Mouse (Mus musculus) retina, postnatal 7 days (tissue): ENCODE results near the gene Acat2.
"Not testable (repeated sequence)": the region's sequence is repeated elsewhere in the genome, so short reads cannot be mapped to it uniquely, and the experiment has no call there.

ENCODE experiments used
- DNase-seq: peaks from one replicate; pipeline ENCODE4 v3.0.0-alpha.2; 2012; ENCODE audit warnings: low read depth, low spot score

Acat2 gene

DNA sequence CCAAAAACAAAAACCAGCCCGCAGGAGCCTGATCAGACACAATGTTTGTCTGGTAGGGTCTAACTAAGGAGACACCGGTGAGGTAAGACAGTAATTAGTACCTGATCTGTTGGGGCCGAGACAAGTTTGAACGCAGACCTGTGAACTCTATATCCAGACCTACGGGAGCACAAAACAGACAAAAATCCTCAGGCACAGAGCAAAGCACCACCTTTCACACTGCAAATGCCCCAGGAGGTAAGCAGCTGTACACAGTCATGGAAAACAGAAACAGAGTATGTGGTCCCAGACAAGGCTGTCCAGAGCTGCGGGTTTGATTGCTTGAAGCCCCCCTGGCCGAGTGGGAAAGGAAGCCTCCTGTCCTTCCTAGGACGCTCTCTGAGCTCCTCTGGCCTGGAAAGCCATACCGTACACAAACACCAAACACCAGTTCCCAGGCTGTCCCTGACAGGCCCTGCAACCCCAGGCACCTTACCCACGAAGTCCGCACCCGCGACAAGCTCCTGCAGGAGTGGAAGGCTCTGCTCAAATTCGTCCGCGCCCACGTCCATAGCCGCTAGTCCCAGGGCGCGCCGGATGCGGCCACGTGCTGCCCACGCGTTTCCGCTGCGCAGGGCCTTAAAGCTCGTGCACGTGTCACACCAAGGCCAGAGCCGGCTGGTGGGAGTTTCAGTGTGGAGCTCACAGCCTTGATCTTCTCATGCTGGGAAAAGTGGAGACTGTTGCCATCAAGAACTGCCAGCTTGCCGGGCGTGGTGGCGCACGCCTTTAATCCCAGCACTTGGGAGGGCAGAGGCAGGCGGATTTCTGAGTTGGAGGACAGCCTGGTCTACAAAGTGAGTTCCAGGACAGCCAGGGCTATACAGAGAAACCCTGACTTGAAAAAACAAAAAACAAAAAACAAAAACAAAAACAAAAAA lies 50.9 kb downstream of the Acat2 start, which contains the start of gene Pnldc1:
Gene Pnldc1, minus strand, starts transcription at position 870 of the 920 bp plus-strand sequence.
- DNase-seq: no peak

DNA sequence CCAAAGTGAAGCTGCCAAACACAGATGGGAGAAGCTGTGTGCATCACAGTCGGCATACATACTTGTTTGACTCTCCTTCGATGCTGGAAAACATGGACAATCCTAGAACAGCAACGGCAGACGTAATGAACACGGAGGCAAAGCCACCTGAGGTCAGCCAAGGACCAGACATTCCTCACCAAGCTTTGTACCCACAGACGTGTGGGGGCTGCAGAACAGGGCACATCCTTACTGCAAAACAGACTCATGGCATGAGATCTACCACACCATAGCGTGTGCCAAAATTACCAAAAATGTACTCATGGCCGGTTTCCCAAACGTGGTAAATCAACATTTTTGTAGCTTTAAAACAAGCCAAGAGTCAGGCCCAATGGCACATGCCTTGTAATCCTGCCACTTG lies 54.1 kb downstream of the Acat2 start:
- no peak for DNase-seq

DNA sequence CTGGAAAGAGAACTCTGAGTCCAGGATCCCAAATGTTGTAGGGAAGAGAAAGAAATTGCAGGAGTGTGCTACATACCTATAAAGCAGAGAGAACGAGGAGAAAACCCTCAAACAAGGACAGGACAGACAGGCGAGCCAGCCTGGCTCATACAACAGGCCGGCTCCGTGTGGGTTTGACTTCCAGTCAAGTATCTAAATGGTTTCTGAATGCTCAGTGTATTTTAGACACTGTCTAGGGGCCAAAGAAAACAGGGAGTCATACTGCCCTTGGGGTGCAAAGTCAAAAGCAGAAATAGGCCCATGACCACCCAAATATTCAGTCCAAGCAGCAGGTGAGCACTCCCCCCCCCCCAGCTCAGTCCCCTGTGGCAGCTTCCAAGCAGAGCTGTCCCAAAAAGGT lies 54.7 kb downstream of the Acat2 start:
- DNase-seq: no peak

DNA sequence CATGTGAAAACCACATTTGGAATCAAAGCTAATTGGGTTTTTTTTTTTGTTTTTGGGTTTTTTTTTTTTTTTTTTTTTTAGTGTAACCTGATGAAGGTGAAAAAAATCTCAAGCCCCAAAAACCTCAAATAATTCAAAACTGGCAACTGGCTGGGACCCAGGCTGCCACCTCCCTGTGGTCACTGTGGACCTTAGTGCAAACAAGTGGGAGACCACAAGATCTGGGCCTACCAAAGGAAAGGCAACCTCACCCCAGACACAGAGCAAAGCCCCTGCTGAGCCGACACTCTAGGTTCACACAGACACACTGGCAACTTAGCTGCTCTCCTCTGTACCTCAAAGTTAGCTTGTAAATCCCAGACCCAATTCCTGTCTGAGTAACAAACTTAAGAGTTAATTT lies 56.2 kb downstream of the Acat2 start:
- no peak for DNase-seq

DNA sequence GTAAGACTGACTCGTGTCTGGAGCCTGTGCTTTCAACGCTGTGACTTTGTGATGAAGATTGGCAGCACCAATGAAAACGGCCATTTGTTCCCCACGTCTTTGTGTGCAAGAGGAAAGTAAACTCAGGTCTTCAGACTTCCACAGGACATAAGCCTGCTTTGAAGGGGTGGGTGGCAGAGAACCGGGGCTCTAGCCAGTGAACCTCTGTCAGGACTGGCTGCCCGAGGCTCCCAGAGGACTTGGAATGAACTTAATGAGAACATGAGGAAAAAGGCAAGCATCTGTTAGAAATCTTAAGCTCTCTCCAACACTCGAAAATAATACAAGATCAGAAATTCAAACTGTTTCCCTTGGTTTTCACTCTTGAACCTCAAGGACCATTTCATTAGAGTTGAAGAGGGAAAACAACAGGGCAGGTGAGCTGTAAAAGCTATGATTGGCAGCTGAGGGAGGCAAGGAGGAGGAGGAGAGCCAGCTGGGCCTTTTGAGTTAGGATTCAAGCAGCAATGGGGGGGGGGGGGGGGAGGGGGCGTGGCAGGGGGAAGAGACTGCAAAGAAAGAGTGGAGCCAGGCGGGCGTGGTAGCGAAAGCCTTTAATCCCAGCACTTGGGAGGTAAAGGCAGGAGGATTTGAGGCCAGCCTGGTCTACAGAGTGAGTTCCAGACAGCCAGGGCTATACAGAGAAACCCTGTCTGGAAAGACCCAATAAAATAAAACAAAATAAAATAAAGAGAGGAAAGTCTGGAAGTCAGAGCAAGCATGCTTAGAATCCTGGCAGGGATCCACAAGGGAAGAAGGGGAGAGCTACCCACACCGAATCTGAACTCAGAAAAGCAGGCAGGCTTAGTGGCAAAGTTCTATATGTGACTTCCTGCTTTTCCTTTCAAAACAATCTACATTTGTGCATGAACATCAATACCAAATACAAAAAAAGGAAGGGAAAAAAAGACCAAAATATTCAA lies 56.9 kb downstream of the Acat2 start:
- DNase-seq: no peak

DNA sequence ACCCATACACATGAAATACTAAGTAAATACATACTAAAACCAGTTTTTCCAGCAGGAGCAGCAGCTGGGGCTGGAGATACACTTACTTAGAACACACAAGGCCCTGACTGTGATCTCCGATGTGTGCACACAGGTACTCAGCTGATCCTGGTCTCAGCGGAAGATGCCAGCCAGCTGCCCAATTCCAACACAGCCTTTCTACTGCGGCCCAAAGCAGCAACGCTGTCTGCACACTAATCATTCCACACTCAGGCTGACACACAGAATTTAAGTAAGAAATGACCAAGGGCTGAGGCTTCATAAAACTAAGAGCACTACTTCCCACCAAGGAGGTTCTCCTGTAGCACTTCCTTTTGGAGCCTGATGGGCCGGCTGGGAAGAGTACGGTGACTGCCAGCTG lies 58.3 kb downstream of the Acat2 start:
- DNase-seq: no peak

DNA sequence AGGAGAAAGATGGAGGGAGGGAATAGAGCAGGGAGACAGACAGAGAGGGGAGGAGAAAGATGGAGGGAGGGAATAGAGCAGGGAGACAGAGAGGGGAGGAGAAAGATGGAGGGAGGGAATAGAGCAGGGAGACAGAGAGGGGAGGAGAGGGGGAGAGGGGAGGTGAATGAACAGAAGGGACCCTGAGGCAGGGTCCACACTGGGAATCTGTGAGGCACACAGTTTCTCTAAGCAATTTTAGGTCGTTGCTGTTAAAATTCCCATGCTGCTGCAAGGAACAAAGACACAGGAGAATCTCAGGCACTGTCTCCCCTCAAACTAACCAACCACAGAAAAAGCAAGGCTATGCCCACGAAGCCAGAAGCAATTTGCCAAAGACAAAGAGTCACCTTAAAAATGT lies 61.9 kb downstream of the Acat2 start:
- DNase-seq: not testable (repeated sequence)

DNA sequence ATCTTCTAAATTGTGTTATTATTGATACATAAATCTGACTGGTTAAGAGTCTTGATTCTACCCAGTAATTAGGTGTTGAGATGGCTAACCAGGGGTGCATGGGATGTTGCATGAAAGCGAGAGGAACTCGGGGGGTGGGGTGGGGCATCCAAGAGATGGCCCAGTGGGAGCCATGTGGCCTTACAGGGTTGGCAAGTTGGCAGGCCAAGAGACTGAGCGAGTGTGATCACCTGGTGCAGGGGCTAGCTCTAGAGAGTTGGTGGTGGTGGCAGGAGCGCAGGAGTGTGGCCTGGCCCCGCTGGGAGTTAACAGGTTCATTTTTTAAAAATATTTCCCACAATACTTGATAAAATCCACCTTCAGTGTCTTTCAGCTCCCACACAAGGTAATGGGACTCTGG lies 62.9 kb downstream of the Acat2 start:
- no peak for DNase-seq
